Mouse (Mus musculus): ENCODE data around the gene Ptprf. TPM values are rescaled to one million over a fixed set of nuclear protein-coding genes. Genes with fewer than 3 reads are reported as not detected.

The Ptprf gene
- total and polyA plus RNA-seq, 2 experiments: 40.1 to 89.8 TPM

DNA sequence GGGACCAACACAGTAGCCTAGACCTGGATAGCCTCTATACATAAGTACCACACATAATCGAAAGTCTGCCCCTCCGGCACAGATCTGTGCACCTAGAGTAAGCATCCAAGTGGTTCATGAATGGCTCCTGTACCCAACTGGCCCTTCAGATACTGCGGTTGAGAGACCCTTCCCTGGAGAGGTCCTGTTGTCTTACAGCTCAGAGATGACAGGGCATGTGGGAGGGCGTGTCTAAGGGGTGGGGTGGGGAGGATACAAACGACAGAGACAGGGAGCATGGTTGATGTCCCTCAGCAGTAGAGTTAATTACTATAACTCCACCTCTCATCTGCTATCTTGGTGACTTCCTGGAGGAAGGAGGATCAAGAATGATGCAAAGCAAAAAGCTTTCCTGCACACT, 29.9 kb downstream of the Ptprf start:
- no peak overlapping the region for H3K27ac ChIP-seq (replicated peaks; ENCODE audit: insufficient read depth, low read depth, low read length)
- H3K9ac ChIP-seq (ENCODE audit: low read depth, low read length): no peak overlapping the region
- TF ChIP-seq CTCF (IDR thresholded peaks at IDR 0.05; ENCODE audit: low read depth, low read length) (no peak), POLR2A (IDR thresholded peaks at IDR 0.05; ENCODE audit: extremely low read depth, insufficient read depth, low read length) (no peak)
- H3K4me3 ChIP-seq (ENCODE audit: insufficient read depth, low read depth, low read length): no peak overlapping the region
- 61% methylated on average over 5 of the region's 5 CpGs for WGBS
- no peaks in the 10 kb centered on the region; the same call in 1 of the 2 replicates for H3K36me3 ChIP-seq (ENCODE audit: control insufficient read depth, insufficient read depth, low read length)
- peaks cover 16% of the 10 kb centered on the region; the same call in 1 of the 2 replicates for H3K79me2 ChIP-seq (ENCODE audit: control insufficient read depth, insufficient read depth, low read length)
- DNase-seq (ENCODE audit: extremely low read depth, low read depth, low spot score): no peak
- no peaks in the 10 kb centered on the region for H3K27me3 ChIP-seq (ENCODE audit: control insufficient read depth, insufficient read depth, low read length)
- H3K4me1 ChIP-seq (ENCODE audit: control insufficient read depth, insufficient read depth, low read length): no peaks in the 10 kb centered on the region; the same call in 1 of the 2 replicates

DNA sequence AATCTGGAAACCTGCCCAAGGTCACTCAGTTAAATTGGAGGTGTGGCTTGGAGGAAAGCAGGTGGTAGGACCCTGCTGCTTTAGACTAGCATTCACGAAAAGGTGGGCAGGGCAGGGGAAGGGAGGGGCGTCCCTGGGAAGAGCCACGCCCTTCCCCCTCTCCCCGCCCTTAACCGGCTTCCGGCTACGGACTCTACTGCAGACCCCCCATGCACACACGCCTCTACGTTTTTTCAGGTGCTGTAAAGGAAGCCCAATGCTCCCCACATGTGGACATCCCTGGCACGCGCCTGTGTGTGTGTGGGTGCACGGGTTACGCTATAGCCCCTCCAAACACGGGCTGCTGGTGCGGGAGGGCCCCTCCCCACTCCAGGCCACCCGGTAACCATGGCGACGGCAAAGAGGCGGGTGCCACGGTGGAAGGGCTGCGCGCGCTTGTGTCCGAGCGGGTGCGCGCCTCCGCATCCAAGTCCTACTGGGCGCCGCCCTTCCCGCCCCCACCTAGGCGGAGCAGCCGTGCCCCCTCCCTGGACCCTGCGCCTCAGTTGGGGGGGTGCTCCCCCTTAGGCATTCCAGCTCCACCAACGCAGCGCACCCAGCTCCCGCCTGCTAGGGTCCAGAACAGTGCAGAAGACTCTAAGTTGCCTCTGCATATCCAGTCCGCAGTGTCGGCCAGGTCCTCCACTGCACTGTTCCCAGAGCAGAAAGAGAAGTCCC, 30.5 kb downstream of the Ptprf start:
- 64% methylated on average over 39 of the region's 39 CpGs for WGBS
- no peak overlapping the region for H3K9ac ChIP-seq (ENCODE audit: low read depth, low read length)

DNA sequence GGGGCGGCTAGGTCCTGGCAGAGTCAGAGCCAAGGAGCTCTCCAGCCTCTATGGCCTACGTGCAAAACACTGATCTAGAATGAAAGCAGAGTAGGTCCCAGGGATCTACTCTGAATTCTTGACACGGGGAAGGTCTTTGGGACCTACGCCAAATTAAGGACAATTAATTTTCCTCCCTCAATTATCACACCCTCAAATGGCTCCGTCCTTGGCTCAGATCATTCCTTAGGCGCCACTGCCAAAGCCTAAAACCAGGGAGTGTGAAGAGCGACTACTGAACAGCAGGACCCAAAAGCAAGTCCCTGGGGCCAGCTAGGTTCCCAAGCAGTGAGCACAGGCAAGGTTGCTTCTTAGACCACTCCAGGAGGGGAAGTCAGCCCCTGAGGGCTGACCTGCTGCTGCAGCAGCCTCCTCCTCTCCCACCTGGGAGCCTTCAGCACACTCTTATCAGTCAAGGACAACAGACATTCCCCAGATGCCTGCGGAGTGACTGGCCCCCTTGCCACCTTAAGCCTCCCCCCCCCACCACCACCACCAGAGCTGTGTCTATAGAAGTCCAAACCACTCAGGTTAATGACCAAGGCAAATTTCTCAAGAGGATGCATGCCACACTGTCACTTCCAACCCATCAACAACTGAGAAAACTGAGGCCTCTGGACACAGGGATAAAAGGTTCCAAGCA, 31.3 kb downstream of the Ptprf start:
- Histone ChIP-seq H3K79me2 (ENCODE audit: control insufficient read depth, insufficient read depth, low read length) (peaks cover 11% of the 10 kb centered on the region; the same call in 1 of the 2 replicates), H3K4me1 (ENCODE audit: control insufficient read depth, insufficient read depth, low read length) (no peaks in the 10 kb centered on the region; the same call in 1 of the 2 replicates), H3K36me3 (ENCODE audit: control insufficient read depth, insufficient read depth, low read length) (peaks cover 3% of the 10 kb centered on the region; the same call in 1 of the 2 replicates), H3K9ac (ENCODE audit: low read depth, low read length) (no peak overlapping the region), H3K27ac (replicated peaks; ENCODE audit: insufficient read depth, low read depth, low read length) (no peak overlapping the region), H3K4me3 (ENCODE audit: insufficient read depth, low read depth, low read length) (no peak overlapping the region), H3K27me3 (ENCODE audit: control insufficient read depth, insufficient read depth, low read length) (no peaks in the 10 kb centered on the region)
- WGBS: 84% methylated on average over 8 of the region's 8 CpGs
- TF ChIP-seq POLR2A (IDR thresholded peaks at IDR 0.05; ENCODE audit: extremely low read depth, insufficient read depth, low read length): no peak
- no peak for TF ChIP-seq CTCF (IDR thresholded peaks at IDR 0.05; ENCODE audit: low read depth, low read length)
- no peak for DNase-seq (ENCODE audit: extremely low read depth, low read depth, low spot score)

More for the DNA sequence above, 30.5 kb downstream of the Ptprf start:
- TF ChIP-seq POLR2A (IDR thresholded peaks at IDR 0.05; ENCODE audit: extremely low read depth, insufficient read depth, low read length) (no peak), CTCF (IDR thresholded peaks at IDR 0.05; ENCODE audit: low read depth, low read length) (no peak)
- H3K4me1 ChIP-seq (ENCODE audit: control insufficient read depth, insufficient read depth, low read length): no peaks in the 10 kb centered on the region; the same call in 1 of the 2 replicates
- H3K36me3 ChIP-seq (ENCODE audit: control insufficient read depth, insufficient read depth, low read length): no peaks in the 10 kb centered on the region; the same call in 1 of the 2 replicates
- H3K27ac ChIP-seq (replicated peaks; ENCODE audit: insufficient read depth, low read depth, low read length): no peak overlapping the region
- DNase-seq (ENCODE audit: extremely low read depth, low read depth, low spot score): no peak
- H3K79me2 ChIP-seq (ENCODE audit: control insufficient read depth, insufficient read depth, low read length): peaks cover 13% of the 10 kb centered on the region; the same call in 1 of the 2 replicates
- H3K4me3 ChIP-seq (ENCODE audit: insufficient read depth, low read depth, low read length): peak overlapping the region; percentile 49; the same call in 1 of the 2 replicates
- no peaks in the 10 kb centered on the region for H3K27me3 ChIP-seq (ENCODE audit: control insufficient read depth, insufficient read depth, low read length)

DNA sequence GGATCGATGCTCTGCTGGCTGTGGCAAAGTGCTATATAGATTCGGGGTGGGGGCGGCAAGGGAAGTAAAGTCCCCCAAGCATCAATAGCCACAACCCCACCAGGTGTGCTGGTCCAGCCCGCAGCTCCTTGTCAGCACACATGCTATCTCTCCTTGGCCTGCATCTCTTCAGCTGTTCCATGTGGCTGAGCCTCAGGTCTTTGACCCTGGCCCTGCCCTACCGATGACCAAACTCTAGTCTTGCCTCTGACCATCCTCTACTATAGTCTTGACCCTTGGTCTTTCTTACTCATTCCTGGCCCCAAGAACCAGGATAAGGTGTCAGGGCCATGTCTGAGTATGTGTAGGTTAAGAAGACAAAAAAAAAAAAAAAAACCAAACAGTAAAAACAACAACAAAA, 33.2 kb downstream of the Ptprf start:
- Histone ChIP-seq H3K9ac (ENCODE audit: low read depth, low read length) (no peak overlapping the region), H3K27me3 (ENCODE audit: control insufficient read depth, insufficient read depth, low read length) (no peaks in the 10 kb centered on the region), H3K27ac (replicated peaks; ENCODE audit: insufficient read depth, low read depth, low read length) (no peak overlapping the region), H3K4me3 (ENCODE audit: insufficient read depth, low read depth, low read length) (no peak overlapping the region), H3K36me3 (ENCODE audit: control insufficient read depth, insufficient read depth, low read length) (peaks cover 3% of the 10 kb centered on the region; the same call in 1 of the 2 replicates), H3K79me2 (ENCODE audit: control insufficient read depth, insufficient read depth, low read length) (peaks cover 3% of the 10 kb centered on the region; the same call in 1 of the 2 replicates), H3K4me1 (ENCODE audit: control insufficient read depth, insufficient read depth, low read length) (no peaks in the 10 kb centered on the region; the same call in 1 of the 2 replicates)
- TF ChIP-seq POLR2A (IDR thresholded peaks at IDR 0.05; ENCODE audit: extremely low read depth, insufficient read depth, low read length) (no peak), CTCF (IDR thresholded peaks at IDR 0.05; ENCODE audit: low read depth, low read length) (no peak)
- WGBS: 66% methylated on average over 5 of the region's 5 CpGs
- no peak for DNase-seq (ENCODE audit: extremely low read depth, low read depth, low spot score)

DNA sequence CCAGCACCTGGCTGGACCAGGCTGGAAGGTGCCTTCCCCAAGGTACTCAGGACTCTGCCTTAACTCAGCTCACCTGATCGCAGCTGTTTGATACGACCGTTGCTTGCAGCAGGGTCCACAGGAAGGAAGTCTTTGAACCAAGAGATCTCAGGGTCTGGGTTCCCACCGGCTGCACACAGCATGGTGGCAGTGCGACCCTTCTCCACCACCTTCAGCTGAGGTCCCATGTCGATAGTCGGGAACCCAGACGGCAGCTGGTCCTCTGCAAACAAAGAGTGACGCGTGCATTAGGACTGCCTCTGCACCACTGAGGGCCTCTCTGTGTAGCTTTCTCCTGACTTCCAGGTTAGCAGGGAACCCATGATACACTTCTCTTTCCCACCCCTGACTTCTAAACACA, 33.8 kb downstream of the Ptprf start:
- Histone ChIP-seq H3K9ac (ENCODE audit: low read depth, low read length) (no peak overlapping the region), H3K27me3 (ENCODE audit: control insufficient read depth, insufficient read depth, low read length) (no peaks in the 10 kb centered on the region), H3K4me3 (ENCODE audit: insufficient read depth, low read depth, low read length) (no peak overlapping the region), H3K36me3 (ENCODE audit: control insufficient read depth, insufficient read depth, low read length) (peaks cover 3% of the 10 kb centered on the region; the same call in 1 of the 2 replicates), H3K4me1 (ENCODE audit: control insufficient read depth, insufficient read depth, low read length) (no peaks in the 10 kb centered on the region; the same call in 1 of the 2 replicates), H3K27ac (replicated peaks; ENCODE audit: insufficient read depth, low read depth, low read length) (no peak overlapping the region), H3K79me2 (ENCODE audit: control insufficient read depth, insufficient read depth, low read length) (peaks cover 3% of the 10 kb centered on the region; the same call in 1 of the 2 replicates)
- no peak for TF ChIP-seq CTCF (IDR thresholded peaks at IDR 0.05; ENCODE audit: low read depth, low read length)
- no peak for TF ChIP-seq POLR2A (IDR thresholded peaks at IDR 0.05; ENCODE audit: extremely low read depth, insufficient read depth, low read length)
- no peak for DNase-seq (ENCODE audit: extremely low read depth, low read depth, low spot score)
- 82% methylated on average over 10 of the region's 10 CpGs for WGBS
